Mouse (Mus musculus) liver, embryonic 14.5 days (tissue): ENCODE measurements around the gene Abhd2.
A peak's percentile ranks its signal among the peaks of the same experiment; 100 is the strongest.

Source experiments
- CTCF ChIP-seq: IDR thresholded peaks from 2 replicates; pipeline ENCODE4 v1.5.1; 2016; ENCODE audit warnings: antibody characterized with exemption, low read depth, control low read depth
- EP300 ChIP-seq: IDR thresholded peaks from 2 replicates; pipeline ENCODE4 v1.6.1; 2016; ENCODE audit warnings: antibody characterized with exemption, low read depth

GRCm38 (mm10) chr7:79267690-79268388 is 5.2 kb upstream of the Abhd2 start:
- TF ChIP-seq CTCF: no peak
- TF ChIP-seq EP300: peak; percentile 69
